Mouse (Mus musculus) frontal cortex, adult 2 months (tissue): ENCODE data around the gene Dcaf17. TPM values are rescaled to one million over a fixed set of nuclear protein-coding genes. Genes with fewer than 3 reads are reported as not detected.

Experiments
- DNase-seq, 2 experiments: peaks; one replicate each; pipeline ENCODE4 v3.0.0; 2022; ENCODE audit warnings: low spot score in 1 of 2; ENCODE audit errors: extremely low spot score in 1 of 2
- polyA plus RNA-seq: library from polyadenylated mRNA; depleted of rRNA; stranded (reverse); fragments of >200 nt; gene quantifications from 2 replicates; pipeline ENCODE4 v1.2.3, GENCODE M21; 2012

Dcaf17 gene
- polyA plus RNA-seq, 1 experiment: 9.3 TPM

GRCm38 (mm10) chr2:71050511-71050910 is 4.6 kb upstream of the Dcaf17 start:
- DNase-seq: no peak

- no peak for DNase-seq
These were observed 412 bp upstream of the Dcaf17 start for GRCm38 (mm10) chr2:71054716-71055115.

- DNase-seq: peak in 1 of 2 experiments; percentile 43
These were observed 1.1 kb downstream of the Dcaf17 start for GRCm38 (mm10) chr2:71056115-71056835.

GRCm38 (mm10) chr2:71071601-71072000 is 16.5 kb downstream of the Dcaf17 start:
- DNase-seq: no peak

GRCm38 (mm10) chr2:71073330-71073729 is 18.2 kb downstream of the Dcaf17 start:
- no peak for DNase-seq

GRCm38 (mm10) chr2:71073828-71074227 is 18.7 kb downstream of the Dcaf17 start:
- no peak for DNase-seq

- peak in 1 of 2 experiments; percentile 36 for DNase-seq
These were observed 27.3 kb downstream of the Dcaf17 start for GRCm38 (mm10) chr2:71082416-71082815.

GRCm38 (mm10) chr2:71083454-71084193 is 28.5 kb downstream of the Dcaf17 start:
- DNase-seq: no peak

GRCm38 (mm10) chr2:71089766-71090165 is 34.6 kb downstream of the Dcaf17 start:
- no peak for DNase-seq

- peak in 1 of 2 experiments; percentile 7 for DNase-seq
These were observed 35.7 kb downstream of the Dcaf17 start for GRCm38 (mm10) chr2:71090660-71091445.

GRCm38 (mm10) chr2:71096170-71096569 is 41.0 kb downstream of the Dcaf17 start:
- DNase-seq: no peak

GRCm38 (mm10) chr2:71102621-71103291 is 47.6 kb downstream of the Dcaf17 start:
- DNase-seq: no peak

GRCm38 (mm10) chr2:71103292-71103680 is 48.2 kb downstream of the Dcaf17 start:
- DNase-seq: no peak

GRCm38 (mm10) chr2:71104696-71105095 is 49.6 kb downstream of the Dcaf17 start:
- DNase-seq: no peak

GRCm38 (mm10) chr2:71105469-71106215 is 50.5 kb downstream of the Dcaf17 start:
- DNase-seq: no peak

GRCm38 (mm10) chr2:71107225-71107624 is 52.1 kb downstream of the Dcaf17 start:
- no peak for DNase-seq

- DNase-seq: no peak
These were observed 53.4 kb downstream of the Dcaf17 start for GRCm38 (mm10) chr2:71108541-71108940.

GRCm38 (mm10) chr2:71113489-71114171 is 58.5 kb downstream of the Dcaf17 start:
- DNase-seq: no peak

GRCm38 (mm10) chr2:71116151-71116550 is 61.0 kb downstream of the Dcaf17 start:
- DNase-seq: no peak
